Mouse (Mus musculus): ENCODE results near the gene Nps. TPM values are rescaled to one million over a fixed set of nuclear protein-coding genes. Genes with fewer than 3 reads are reported as not detected.

Gene Nps
- polyA plus RNA-seq (2014; fragmentation: Illumina TruSeq; extraction: RNeasy Lipid Tissue Mini Kit (QIAGEN cat#74804); ENCODE audit: low read depth, low replicate concordance), result not detected

GRCm38 (mm10) chr7:135258053-135258753 is at the start of gene Nps:
Nps (plus strand) TSS chr7:135258703.

Other genes with a start within 250 kb of the Nps start
- gene Foxi2, start 151.6 kb downstream of the Nps start, polyA plus RNA-seq (2014; fragmentation: Illumina TruSeq; extraction: RNeasy Lipid Tissue Mini Kit (QIAGEN cat#74804); ENCODE audit: low read depth, low replicate concordance), result not detected